Mouse (Mus musculus) gastrocnemius, postnatal 4 days (tissue): Measurements from ENCODE around the gene Nsfl1c. TPM values are rescaled to one million over a fixed set of nuclear protein-coding genes. Genes with fewer than 3 reads are reported as not detected.
A peak's percentile ranks its signal among the peaks of the same experiment; 100 is the strongest.

Experiments
- DNase-seq, 2 experiments: peaks; one replicate each; pipeline ENCODE4 v3.0.0; 2021 to 2022; ENCODE audit warnings: low spot score in 2 of 2, mixed read lengths in 2 of 2
- total RNA-seq, 2 experiments: library from RNA; stranded (reverse); gene quantifications; 2 replicates each; pipeline ENCODE4 v1.2.3; 2021

Nsfl1c gene
- total RNA-seq, 2 experiments from 2014 or later = 132 to 145 TPM

GRCm38 (mm10) chr2:151542323-151543062 is 48.5 kb downstream of the Nsfl1c start, which contains the start of gene Fkbp1a:
Fkbp1a (plus strand) TSS chr2:151542483.
- DNase-seq = peak; percentile 98 to 99

GRCm38 (mm10) chr2:151543063-151543895 is 49.3 kb downstream of the Nsfl1c start:
- DNase-seq = peak in 1 of 2 experiments; percentile 37

- no peak for DNase-seq
Measured at GRCm38 (mm10) chr2:151544673-151545072, 50.7 kb downstream of the Nsfl1c start.

GRCm38 (mm10) chr2:151546571-151546970 is 52.6 kb downstream of the Nsfl1c start:
- no peak for DNase-seq

- no peak for DNase-seq
Measured at GRCm38 (mm10) chr2:151549615-151550121, 55.7 kb downstream of the Nsfl1c start.

Other genes with a start within 250 kb of the Nsfl1c start
- gene 4921509C19Rik, start 18.0 kb upstream of the Nsfl1c start, total RNA-seq = not detected
- 100 to 1,000 TPM; 292 to 323 TPM for gene Fkbp1a, start 48.3 kb downstream of the Nsfl1c start, total RNA-seq
- 1 to 10 TPM; 1.5 to 1.8 TPM for gene Sdcbp2, start 78.4 kb downstream of the Nsfl1c start, total RNA-seq
- gene Snph, start 138.4 kb downstream of the Nsfl1c start, total RNA-seq = 1 to 10 TPM; 3.2 to 3.7 TPM
- gene Rad21l, start 174.4 kb downstream of the Nsfl1c start, total RNA-seq = not detected
- 1 to 10 TPM; 1.3 to 1.6 TPM for gene Tmem74b, start 207.8 kb downstream of the Nsfl1c start, total RNA-seq